Mouse (Mus musculus) limb, embryonic 12.5 days (tissue): ENCODE measurements around the gene Srcin1. TPM values are rescaled to one million over a fixed set of nuclear protein-coding genes. Genes with fewer than 3 reads are reported as not detected.

ENCODE experiments used
- ATAC-seq: fragments of 200-750 bp; cut with Nextera tagmentation; 2 replicates; pipeline ENCODE4 v1.8.0; 2017; ENCODE audit warnings: low read depth, moderate TSS enrichment; ENCODE audit not compliant: insufficient number of reproducible peaks, insufficient read depth, low FRiP score, low TSS enrichment
- H3K27ac ChIP-seq: fragments of 300-500 bp; sonication (generic); 2 replicates; pipeline ENCODE4 v1.5.1; 2016; ENCODE audit warnings: mild to moderate bottlenecking, moderate library complexity
- H3K27me3 ChIP-seq: fragments of 300-500 bp; sonication (generic); 2 replicates; pipeline ENCODE4 v1.6.1; 2016; ENCODE audit warnings: mild to moderate bottlenecking, moderate library complexity
- H3K36me3 ChIP-seq: fragments of 300-500 bp; sonication (generic); 2 replicates; pipeline ENCODE4 v1.6.1; 2016; ENCODE audit warnings: mild to moderate bottlenecking, moderate library complexity
- H3K4me1 ChIP-seq: fragments of 300-500 bp; sonication (generic); replicated peaks from 2 replicates; pipeline ENCODE4 v1.6.1; 2016
- H3K4me2 ChIP-seq: fragments of 300-500 bp; sonication (generic); 2 replicates; pipeline ENCODE4 v1.6.1; 2016; ENCODE audit warnings: mild to moderate bottlenecking, moderate library complexity
- H3K4me3 ChIP-seq: fragments of 300-500 bp; sonication (generic); replicated peaks from 2 replicates; pipeline ENCODE4 v1.5.1; 2016; ENCODE audit warnings: mild to moderate bottlenecking
- H3K9ac ChIP-seq: fragments of 300-500 bp; sonication (generic); replicated peaks from 2 replicates; pipeline ENCODE4 v1.6.1; 2016; ENCODE audit warnings: mild to moderate bottlenecking, moderate library complexity
- H3K9me3 ChIP-seq: fragments of 300-500 bp; sonication (generic); 2 replicates; pipeline ENCODE4 v1.6.1; 2016; ENCODE audit warnings: mild to moderate bottlenecking, moderate library complexity
- WGBS: fragments of 180-500 bp; shearing (Covaris S2); methylation state at CpG from one replicate; pipeline ENCODE4 v1.1.7; 2016; 5-methylcytosine and 5-hydroxymethylcytosine counted together
- polyA plus RNA-seq: library from polyadenylated mRNA; unstranded; fragments of >200 nt; fragmentation: Nextera tagmentation; extraction: Ambion mirVana; gene quantifications from 2 replicates; pipeline ENCODE4 v1.2.1, GENCODE M21; 2016

Gene Srcin1
- polyA plus RNA-seq, 1 experiment from 2014 or later = 0.79 TPM

GRCm38 (mm10) chr11:97548757-97549156 is 27.2 kb downstream of the Srcin1 start:
- Histone ChIP-seq H3K9ac (no peak overlapping the region), H3K4me1 (peaks cover 24% of the 10 kb centered on the region)
- no peak for ATAC-seq

GRCm38 (mm10) chr11:97547957-97548706 is 27.9 kb downstream of the Srcin1 start:
- Histone ChIP-seq H3K9ac (no peak overlapping the region), H3K27ac (no peak overlapping the region), H3K36me3 (no peaks in the 10 kb centered on the region), H3K4me1 (peaks cover 24% of the 10 kb centered on the region), H3K4me2 (no peak overlapping the region), H3K27me3 (peaks cover 100% of the 10 kb centered on the region), H3K4me3 (no peak overlapping the region), H3K9me3 (no peaks in the 10 kb centered on the region)
- WGBS = 61% methylated on average over 12 of the region's 12 CpGs
- no peak for ATAC-seq

More at GRCm38 (mm10) chr11:97548757-97549156, 27.2 kb downstream of the Srcin1 start:
- H3K4me3 ChIP-seq = no peak overlapping the region
- H3K36me3 ChIP-seq = no peaks in the 10 kb centered on the region
- no peak overlapping the region for H3K27ac ChIP-seq
- 48% methylated on average over 8 of the region's 8 CpGs for WGBS
- peaks cover 100% of the 10 kb centered on the region for H3K27me3 ChIP-seq
- H3K9me3 ChIP-seq = no peaks in the 10 kb centered on the region
- no peak overlapping the region for H3K4me2 ChIP-seq

GRCm38 (mm10) chr11:97546804-97547411 is 29.1 kb downstream of the Srcin1 start:
- no peaks in the 10 kb centered on the region for H3K36me3 ChIP-seq
- no peaks in the 10 kb centered on the region for H3K9me3 ChIP-seq
- H3K4me1 ChIP-seq = peaks cover 26% of the 10 kb centered on the region
- H3K4me3 ChIP-seq = peak overlapping the region; percentile 65
- H3K9ac ChIP-seq = peak overlapping the region; percentile 61
- WGBS = under 1% methylated on average over 51 of the region's 73 CpGs
- peaks cover 100% of the 10 kb centered on the region for H3K27me3 ChIP-seq
- peak overlapping the region; percentile 100 for H3K4me2 ChIP-seq
- H3K27ac ChIP-seq = no peak overlapping the region
- ATAC-seq = no peak

- Histone ChIP-seq H3K4me3 (peak overlapping the region; percentile 65), H3K9ac (peak overlapping the region; percentile 61; the same call in 1 of the 2 replicates), H3K36me3 (no peaks in the 10 kb centered on the region), H3K27ac (no peak overlapping the region), H3K27me3 (peaks cover 99% of the 10 kb centered on the region), H3K4me1 (peaks cover 21% of the 10 kb centered on the region), H3K4me2 (peak overlapping the region; percentile 100), H3K9me3 (no peaks in the 10 kb centered on the region)
- ATAC-seq = no peak
- WGBS = 2% methylated on average over 26 of the region's 26 CpGs
These were observed 30.0 kb downstream of the Srcin1 start for GRCm38 (mm10) chr11:97545808-97546560.

- ATAC-seq = no peak
These were observed 32.1 kb downstream of the Srcin1 start for GRCm38 (mm10) chr11:97543883-97544282.

GRCm38 (mm10) chr11:97543181-97543733 is 32.7 kb downstream of the Srcin1 start:
- WGBS = 63% methylated on average over 12 of the region's 12 CpGs

More at GRCm38 (mm10) chr11:97543883-97544282, 32.1 kb downstream of the Srcin1 start:
- H3K36me3 ChIP-seq = no peaks in the 10 kb centered on the region
- peaks cover 95% of the 10 kb centered on the region for H3K27me3 ChIP-seq
- no peak overlapping the region for H3K4me2 ChIP-seq
- no peak overlapping the region for H3K9ac ChIP-seq
- H3K4me3 ChIP-seq = no peak overlapping the region
- 85% methylated on average over 9 of the region's 9 CpGs for WGBS
- H3K27ac ChIP-seq = no peak overlapping the region
- H3K4me1 ChIP-seq = peaks cover 27% of the 10 kb centered on the region
- no peaks in the 10 kb centered on the region for H3K9me3 ChIP-seq

GRCm38 (mm10) chr11:97542171-97543150 is 33.5 kb downstream of the Srcin1 start:
- no peak overlapping the region for H3K27ac ChIP-seq
- H3K9ac ChIP-seq = no peak overlapping the region
- 72% methylated on average over 22 of the region's 22 CpGs for WGBS
- no peak for ATAC-seq
- no peak overlapping the region for H3K4me3 ChIP-seq
- no peaks in the 10 kb centered on the region for H3K36me3 ChIP-seq
- H3K27me3 ChIP-seq = peaks cover 95% of the 10 kb centered on the region
- H3K4me2 ChIP-seq = no peak overlapping the region
- no peaks in the 10 kb centered on the region for H3K9me3 ChIP-seq
- H3K4me1 ChIP-seq = peaks cover 29% of the 10 kb centered on the region

More at GRCm38 (mm10) chr11:97543181-97543733, 32.7 kb downstream of the Srcin1 start:
- H3K36me3 ChIP-seq = no peaks in the 10 kb centered on the region
- H3K27ac ChIP-seq = no peak overlapping the region
- H3K9ac ChIP-seq = no peak overlapping the region
- H3K27me3 ChIP-seq = peaks cover 95% of the 10 kb centered on the region
- no peak overlapping the region for H3K4me3 ChIP-seq
- ATAC-seq = no peak
- no peak overlapping the region for H3K4me2 ChIP-seq
- no peaks in the 10 kb centered on the region for H3K9me3 ChIP-seq
- H3K4me1 ChIP-seq = peaks cover 27% of the 10 kb centered on the region

GRCm38 (mm10) chr11:97540604-97541003 is 35.4 kb downstream of the Srcin1 start:
- H3K9ac ChIP-seq = no peak overlapping the region
- whole genome bisulfite sequencing = 56% methylated on average over 3 of the region's 3 CpGs

GRCm38 (mm10) chr11:97540136-97540535 is 35.9 kb downstream of the Srcin1 start:
- no peaks in the 10 kb centered on the region for H3K9me3 ChIP-seq
- H3K4me2 ChIP-seq = no peak overlapping the region
- no peak for ATAC-seq
- no peak overlapping the region for H3K9ac ChIP-seq
- H3K4me3 ChIP-seq = no peak overlapping the region
- 66% methylated on average over 3 of the region's 3 CpGs for WGBS
- peaks cover 28% of the 10 kb centered on the region for H3K4me1 ChIP-seq
- H3K27me3 ChIP-seq = peaks cover 95% of the 10 kb centered on the region
- no peak overlapping the region for H3K27ac ChIP-seq
- H3K36me3 ChIP-seq = no peaks in the 10 kb centered on the region

More at GRCm38 (mm10) chr11:97540604-97541003, 35.4 kb downstream of the Srcin1 start:
- Histone ChIP-seq H3K36me3 (no peaks in the 10 kb centered on the region), H3K4me2 (no peak overlapping the region), H3K4me1 (peaks cover 28% of the 10 kb centered on the region), H3K27ac (no peak overlapping the region), H3K4me3 (no peak overlapping the region), H3K9me3 (no peaks in the 10 kb centered on the region), H3K27me3 (peaks cover 95% of the 10 kb centered on the region)
- no peak for ATAC-seq

GRCm38 (mm10) chr11:97539622-97540021 is 36.4 kb downstream of the Srcin1 start:
- Histone ChIP-seq H3K27ac (no peak overlapping the region), H3K27me3 (peaks cover 95% of the 10 kb centered on the region), H3K4me2 (no peak overlapping the region), H3K9me3 (no peaks in the 10 kb centered on the region), H3K9ac (no peak overlapping the region), H3K4me3 (no peak overlapping the region), H3K4me1 (peaks cover 33% of the 10 kb centered on the region), H3K36me3 (no peaks in the 10 kb centered on the region)
- no peak for ATAC-seq
- WGBS = 67% methylated on average over 5 of the region's 5 CpGs
